Mouse (Mus musculus): ENCODE measurements around the gene Ttc28. TPM values are rescaled to one million over a fixed set of nuclear protein-coding genes. Genes with fewer than 3 reads are reported as not detected.

The Ttc28 gene
- polyA plus RNA-seq, 1 experiment from 2014 or later: 12.9 TPM

GRCm38 (mm10) chr5:110948476-110949399 is 69.1 kb downstream of the Ttc28 start:
- ATAC-seq (ENCODE audit: insufficient number of reproducible peaks, low FRiP score, low TSS enrichment, low read depth): no peak
- H3K4me3 ChIP-seq (ENCODE audit: low read depth, low read length): no peak overlapping the region
- DNase-seq (ENCODE audit: low spot score): no peak
- H3K27me3 ChIP-seq (ENCODE audit: control insufficient read depth, insufficient read depth, low read length): no peaks in the 10 kb centered on the region
- H3K4me1 ChIP-seq (ENCODE audit: control insufficient read depth, insufficient read depth, low read length): no peaks in the 10 kb centered on the region
- no peak overlapping the region for H3K27ac ChIP-seq (replicated peaks; ENCODE audit: low read depth, low read length)
- H3K9me3 ChIP-seq (ENCODE audit: control insufficient read depth, low read length): no peaks in the 10 kb centered on the region
- H3K4me2 ChIP-seq (ENCODE audit: low read depth, severe bottlenecking): no peak overlapping the region
- no peak overlapping the region for H3K9ac ChIP-seq (ENCODE audit: low read length)
- H3K36me3 ChIP-seq (ENCODE audit: control insufficient read depth, insufficient read depth, low read length): no peaks in the 10 kb centered on the region
- WGBS: 64% methylated on average over 12 of the region's 12 CpGs

GRCm38 (mm10) chr5:110949791-110950190 is 70.2 kb downstream of the Ttc28 start:
- no peak overlapping the region for H3K27ac ChIP-seq (replicated peaks; ENCODE audit: low read depth, low read length)
- no peak overlapping the region for H3K4me2 ChIP-seq (ENCODE audit: low read depth, severe bottlenecking)
- H3K36me3 ChIP-seq (ENCODE audit: control insufficient read depth, insufficient read depth, low read length): no peaks in the 10 kb centered on the region
- WGBS: 56% methylated on average over 3 of the region's 3 CpGs
- no peak overlapping the region for H3K9ac ChIP-seq (ENCODE audit: low read length)
- ATAC-seq (ENCODE audit: insufficient number of reproducible peaks, low FRiP score, low TSS enrichment, low read depth) (no peak), DNase-seq (ENCODE audit: low spot score) (no peak)
- no peak overlapping the region for H3K4me3 ChIP-seq (ENCODE audit: low read depth, low read length)
- no peaks in the 10 kb centered on the region for H3K27me3 ChIP-seq (ENCODE audit: control insufficient read depth, insufficient read depth, low read length)
- H3K4me1 ChIP-seq (ENCODE audit: control insufficient read depth, insufficient read depth, low read length): no peaks in the 10 kb centered on the region
- no peaks in the 10 kb centered on the region for H3K9me3 ChIP-seq (ENCODE audit: control insufficient read depth, low read length)

GRCm38 (mm10) chr5:110958196-110958595 is 78.6 kb downstream of the Ttc28 start:
- H3K9ac ChIP-seq (ENCODE audit: low read length): no peak overlapping the region
- H3K27ac ChIP-seq (replicated peaks; ENCODE audit: low read depth, low read length): no peak overlapping the region
- H3K27me3 ChIP-seq (ENCODE audit: control insufficient read depth, insufficient read depth, low read length): no peaks in the 10 kb centered on the region
- DNase-seq (ENCODE audit: low spot score) (no peak), ATAC-seq (ENCODE audit: insufficient number of reproducible peaks, low FRiP score, low TSS enrichment, low read depth) (no peak)
- H3K4me1 ChIP-seq (ENCODE audit: control insufficient read depth, insufficient read depth, low read length): no peaks in the 10 kb centered on the region
- H3K36me3 ChIP-seq (ENCODE audit: control insufficient read depth, insufficient read depth, low read length): no peaks in the 10 kb centered on the region
- H3K4me3 ChIP-seq (ENCODE audit: low read depth, low read length): no peak overlapping the region
- WGBS: 82% methylated on average over 4 of the region's 4 CpGs
- H3K9me3 ChIP-seq (ENCODE audit: control insufficient read depth, low read length): no peaks in the 10 kb centered on the region
- no peak overlapping the region for H3K4me2 ChIP-seq (ENCODE audit: low read depth, severe bottlenecking)

- Histone ChIP-seq H3K4me3 (ENCODE audit: low read depth, low read length) (no peak overlapping the region), H3K27me3 (ENCODE audit: control insufficient read depth, insufficient read depth, low read length) (no peaks in the 10 kb centered on the region), H3K4me1 (ENCODE audit: control insufficient read depth, insufficient read depth, low read length) (no peaks in the 10 kb centered on the region), H3K36me3 (ENCODE audit: control insufficient read depth, insufficient read depth, low read length) (no peaks in the 10 kb centered on the region), H3K9ac (ENCODE audit: low read length) (no peak overlapping the region), H3K4me2 (ENCODE audit: low read depth, severe bottlenecking) (no peak overlapping the region), H3K9me3 (ENCODE audit: control insufficient read depth, low read length) (no peaks in the 10 kb centered on the region), H3K27ac (replicated peaks; ENCODE audit: low read depth, low read length) (no peak overlapping the region)
- WGBS: 39% methylated on average over 4 of the region's 4 CpGs
- no peak for DNase-seq (ENCODE audit: low spot score)
- no peak for ATAC-seq (ENCODE audit: insufficient number of reproducible peaks, low FRiP score, low TSS enrichment, low read depth)
Observed at GRCm38 (mm10) chr5:110960067-110960466, 80.5 kb downstream of the Ttc28 start.

GRCm38 (mm10) chr5:110960890-110961289 is 81.3 kb downstream of the Ttc28 start:
- no peak for ATAC-seq (ENCODE audit: insufficient number of reproducible peaks, low FRiP score, low TSS enrichment, low read depth)
- Histone ChIP-seq H3K36me3 (ENCODE audit: control insufficient read depth, insufficient read depth, low read length) (no peaks in the 10 kb centered on the region), H3K4me3 (ENCODE audit: low read depth, low read length) (no peak overlapping the region), H3K9me3 (ENCODE audit: control insufficient read depth, low read length) (no peaks in the 10 kb centered on the region), H3K9ac (ENCODE audit: low read length) (no peak overlapping the region), H3K27me3 (ENCODE audit: control insufficient read depth, insufficient read depth, low read length) (no peaks in the 10 kb centered on the region), H3K27ac (replicated peaks; ENCODE audit: low read depth, low read length) (no peak overlapping the region), H3K4me1 (ENCODE audit: control insufficient read depth, insufficient read depth, low read length) (no peaks in the 10 kb centered on the region), H3K4me2 (ENCODE audit: low read depth, severe bottlenecking) (no peak overlapping the region)
- DNase-seq (ENCODE audit: low spot score): no peak
- 81% methylated on average over 4 of the region's 4 CpGs for WGBS

GRCm38 (mm10) chr5:110967483-110968055 is 88.0 kb downstream of the Ttc28 start:
- no peak overlapping the region for H3K4me2 ChIP-seq (ENCODE audit: low read depth, severe bottlenecking)
- ATAC-seq (ENCODE audit: insufficient number of reproducible peaks, low FRiP score, low TSS enrichment, low read depth): no peak
- DNase-seq (ENCODE audit: low spot score): no peak
- H3K9me3 ChIP-seq (ENCODE audit: control insufficient read depth, low read length): no peaks in the 10 kb centered on the region
- no peak overlapping the region for H3K27ac ChIP-seq (replicated peaks; ENCODE audit: low read depth, low read length)
- 79% methylated on average over 11 of the region's 11 CpGs for WGBS
- no peak overlapping the region for H3K9ac ChIP-seq (ENCODE audit: low read length)
- no peaks in the 10 kb centered on the region for H3K4me1 ChIP-seq (ENCODE audit: control insufficient read depth, insufficient read depth, low read length)
- no peak overlapping the region for H3K4me3 ChIP-seq (ENCODE audit: low read depth, low read length)
- no peaks in the 10 kb centered on the region for H3K27me3 ChIP-seq (ENCODE audit: control insufficient read depth, insufficient read depth, low read length)
- H3K36me3 ChIP-seq (ENCODE audit: control insufficient read depth, insufficient read depth, low read length): no peaks in the 10 kb centered on the region

- 68% methylated on average over 1 of the region's 1 CpGs for WGBS
- Histone ChIP-seq H3K36me3 (ENCODE audit: control insufficient read depth, insufficient read depth, low read length) (no peaks in the 10 kb centered on the region), H3K4me2 (ENCODE audit: low read depth, severe bottlenecking) (no peak overlapping the region), H3K9me3 (ENCODE audit: control insufficient read depth, low read length) (no peaks in the 10 kb centered on the region), H3K27me3 (ENCODE audit: control insufficient read depth, insufficient read depth, low read length) (no peaks in the 10 kb centered on the region), H3K4me3 (ENCODE audit: low read depth, low read length) (no peak overlapping the region), H3K9ac (ENCODE audit: low read length) (no peak overlapping the region), H3K4me1 (ENCODE audit: control insufficient read depth, insufficient read depth, low read length) (no peaks in the 10 kb centered on the region), H3K27ac (replicated peaks; ENCODE audit: low read depth, low read length) (no peak overlapping the region)
- DNase-seq (ENCODE audit: low spot score) (no peak), ATAC-seq (ENCODE audit: insufficient number of reproducible peaks, low FRiP score, low TSS enrichment, low read depth) (no peak)
Observed at GRCm38 (mm10) chr5:110968566-110968965, 89.0 kb downstream of the Ttc28 start.

GRCm38 (mm10) chr5:110970162-110970780 is 90.7 kb downstream of the Ttc28 start:
- no peak overlapping the region for H3K4me3 ChIP-seq (ENCODE audit: low read depth, low read length)
- no peaks in the 10 kb centered on the region for H3K4me1 ChIP-seq (ENCODE audit: control insufficient read depth, insufficient read depth, low read length)
- ATAC-seq (ENCODE audit: insufficient number of reproducible peaks, low FRiP score, low TSS enrichment, low read depth) (no peak), DNase-seq (ENCODE audit: low spot score) (no peak)
- H3K27me3 ChIP-seq (ENCODE audit: control insufficient read depth, insufficient read depth, low read length): no peaks in the 10 kb centered on the region
- no peak overlapping the region for H3K9ac ChIP-seq (ENCODE audit: low read length)
- no peak overlapping the region for H3K4me2 ChIP-seq (ENCODE audit: low read depth, severe bottlenecking)
- no peaks in the 10 kb centered on the region; the same call in 1 of the 2 replicates for H3K36me3 ChIP-seq (ENCODE audit: control insufficient read depth, insufficient read depth, low read length)
- WGBS: 87% methylated on average over 9 of the region's 9 CpGs
- H3K27ac ChIP-seq (replicated peaks; ENCODE audit: low read depth, low read length): no peak overlapping the region
- H3K9me3 ChIP-seq (ENCODE audit: control insufficient read depth, low read length): no peaks in the 10 kb centered on the region
